Mouse (Mus musculus) heart, postnatal 0 days (tissue): ENCODE data around the gene Ifna5.

Source experiments
- CTCF ChIP-seq: IDR thresholded peaks from 2 replicates; pipeline ENCODE4 v1.5.1; 2016; ENCODE audit warnings: antibody characterized with exemption, control low read depth, low read depth
- EP300 ChIP-seq: IDR thresholded peaks from 2 replicates; pipeline ENCODE4 v1.6.1; 2016; ENCODE audit warnings: antibody characterized with exemption, low read depth

DNA sequence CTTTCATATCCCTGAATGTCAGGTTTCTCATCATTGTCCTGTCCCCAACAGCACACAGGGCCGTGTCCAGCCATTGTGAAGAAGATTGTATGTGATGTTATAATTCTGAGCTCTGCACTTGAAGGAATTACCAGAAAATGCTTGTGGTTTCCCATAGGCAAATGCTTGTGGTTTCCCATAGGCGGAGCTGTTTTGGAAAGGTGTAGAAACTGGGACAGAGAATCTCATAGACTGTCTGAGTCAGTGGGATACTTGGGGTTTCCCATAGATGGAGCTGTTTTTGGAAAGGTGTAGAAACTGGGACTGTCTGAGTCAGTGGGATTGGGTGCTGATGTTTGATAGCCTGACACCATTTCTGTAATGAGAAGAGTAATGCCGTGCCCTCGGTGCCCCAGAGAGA lies 41.2 kb downstream of the Ifna5 start:
- no peak for TF ChIP-seq CTCF
- TF ChIP-seq EP300 = no peak
